Mouse (Mus musculus) layer of hippocampus, postnatal 10 days (tissue): ENCODE data around the gene Cat. TPM values are rescaled to one million over a fixed set of nuclear protein-coding genes. Genes with fewer than 3 reads are reported as not detected.

ENCODE experiments used
- DNase-seq, 2 experiments: peaks; one replicate each; pipeline ENCODE4 v3.0.0; 2021; ENCODE audit warnings: low spot score in 2 of 2
- total RNA-seq, 2 experiments: library from RNA; stranded (reverse); gene quantifications; 2 replicates each; pipeline ENCODE4 v1.2.3; 2021

Gene Cat
- total RNA-seq, 2 experiments from 2014 or later = 81.2 to 89.8 TPM

- DNase-seq = peak; percentile 86 to 88
Measured at GRCm38 (mm10) chr2:103439710-103440109, 45.2 kb downstream of the Cat start.

GRCm38 (mm10) chr2:103439071-103439622 is 45.8 kb downstream of the Cat start:
- DNase-seq = no peak

- no peak for DNase-seq
Measured at GRCm38 (mm10) chr2:103436534-103436933, 48.4 kb downstream of the Cat start.

GRCm38 (mm10) chr2:103435110-103435509 is 49.9 kb downstream of the Cat start:
- peak in 1 of 2 experiments; percentile 33 for DNase-seq

GRCm38 (mm10) chr2:103432695-103433275 is 52.2 kb downstream of the Cat start:
- DNase-seq = no peak

- no peak for DNase-seq
Measured at GRCm38 (mm10) chr2:103430712-103431111, 54.2 kb downstream of the Cat start.

- no peak for DNase-seq
Measured at GRCm38 (mm10) chr2:103428356-103428755, 56.6 kb downstream of the Cat start.

GRCm38 (mm10) chr2:103425456-103426063 is 59.4 kb downstream of the Cat start:
- DNase-seq = no peak

- peak; percentile 77 to 80 for DNase-seq
Measured at GRCm38 (mm10) chr2:103424349-103425026, 60.5 kb downstream of the Cat start.

- no peak for DNase-seq
Measured at GRCm38 (mm10) chr2:103423884-103424283, 61.1 kb downstream of the Cat start.

- DNase-seq = no peak
Measured at GRCm38 (mm10) chr2:103420650-103421507, 64.1 kb downstream of the Cat start.

GRCm38 (mm10) chr2:103415774-103416173 is 69.2 kb downstream of the Cat start:
- DNase-seq = no peak

- no peak for DNase-seq
Measured at GRCm38 (mm10) chr2:103413381-103413780, 71.6 kb downstream of the Cat start.

GRCm38 (mm10) chr2:103411816-103412215 is 73.1 kb downstream of the Cat start:
- DNase-seq = no peak

- DNase-seq = no peak
Measured at GRCm38 (mm10) chr2:103411348-103411747, 73.6 kb downstream of the Cat start, which contains the start of gene Elf5. Elf5 (plus strand) TSS chr2:103411688.

GRCm38 (mm10) chr2:103406239-103406638 is 78.7 kb downstream of the Cat start:
- no peak for DNase-seq

Other genes with a start within 250 kb of the Cat start
- gene Ehf, start 181.9 kb downstream of the Cat start, total RNA-seq = not detected
- gene Elf5, start 73.5 kb downstream of the Cat start, total RNA-seq = 1 to 10 TPM; 2.3 TPM
- gene Abtb2, start 81.2 kb upstream of the Cat start, total RNA-seq = 10 to 100 TPM; 13.8 to 14.4 TPM